Mouse (Mus musculus) hindbrain, embryonic 16.5 days (tissue): Measurements from ENCODE around the gene Atp4b. TPM values are rescaled to one million over a fixed set of nuclear protein-coding genes. Genes with fewer than 3 reads are reported as not detected.

Experiments
- ATAC-seq: fragments of 200-750 bp; cut with Nextera tagmentation; 2 replicates; pipeline ENCODE4 v1.8.0; 2017; ENCODE audit warnings: moderate TSS enrichment, moderate library complexity
- H3K27ac ChIP-seq: fragments of 300-500 bp; sonication (generic); 2 replicates; pipeline ENCODE4 v1.5.1; 2014; ENCODE audit warnings: low read depth, mild to moderate bottlenecking, control low read depth, low read length, moderate library complexity
- H3K27me3 ChIP-seq: fragments of 300-500 bp; sonication (generic); replicated peaks from 2 replicates; pipeline ENCODE4 v1.6.1; 2014; ENCODE audit warnings: low read length; ENCODE audit not compliant: control insufficient read depth, insufficient read depth
- H3K36me3 ChIP-seq: fragments of 300-500 bp; sonication (generic); 2 replicates; pipeline ENCODE4 v1.6.1; 2014; ENCODE audit warnings: mild to moderate bottlenecking, low read length, moderate library complexity, mixed read lengths; ENCODE audit not compliant: control insufficient read depth, insufficient read depth
- H3K4me1 ChIP-seq: fragments of 300-500 bp; sonication (generic); 2 replicates; pipeline ENCODE4 v1.6.1; 2014; ENCODE audit warnings: low read depth, low read length; ENCODE audit not compliant: control insufficient read depth, insufficient read depth
- H3K4me2 ChIP-seq: fragments of 300-500 bp; sonication (generic); 2 replicates; pipeline ENCODE4 v1.6.1; 2014; ENCODE audit warnings: mild to moderate bottlenecking, low read length, control low read depth, moderate library complexity
- H3K4me3 ChIP-seq: fragments of 300-500 bp; sonication (generic); 2 replicates; pipeline ENCODE4 v1.5.1; 2014; ENCODE audit warnings: mild to moderate bottlenecking, low read length, control low read depth, moderate library complexity
- H3K9ac ChIP-seq: fragments of 300-500 bp; sonication (generic); 2 replicates; pipeline ENCODE4 v1.6.1; 2014; ENCODE audit warnings: low read depth, mild to moderate bottlenecking, control low read depth, low read length, moderate library complexity
- H3K9me3 ChIP-seq: fragments of 300-500 bp; sonication (generic); 2 replicates; pipeline ENCODE4 v1.6.1; 2014; ENCODE audit warnings: mild to moderate bottlenecking, low read length, moderate library complexity; ENCODE audit not compliant: control insufficient read depth
- WGBS: fragments of 180-500 bp; shearing (Covaris S2); extraction: QIAGEN DNeasy Blood & Tissue Kit; methylation state at CpG from one replicate; pipeline ENCODE4 v1.1.7; 2014; 5-methylcytosine and 5-hydroxymethylcytosine counted together
- polyA plus RNA-seq: library from polyadenylated mRNA; unstranded; fragments of >200 nt; fragmentation: Nextera tagmentation; extraction: Ambion mirVana; gene quantifications from 2 replicates; pipeline ENCODE4 v1.2.1, GENCODE M21; 2015

The Atp4b gene
- polyA plus RNA-seq, 1 experiment from 2014 or later: not detected

GRCm38 (mm10) chr8:13360213-13360612, 36.4 kb downstream of the Atp4b start:
- no peak for ATAC-seq
- no peak overlapping the region for H3K27ac ChIP-seq
- no peak overlapping the region for H3K4me3 ChIP-seq
- no peak overlapping the region for H3K9ac ChIP-seq
- no peak overlapping the region for H3K4me2 ChIP-seq
- peaks cover 53% of the 10 kb centered on the region for H3K36me3 ChIP-seq
- no peaks in the 10 kb centered on the region for H3K27me3 ChIP-seq
- no peaks in the 10 kb centered on the region for H3K9me3 ChIP-seq
- WGBS: 94% methylated on average over 7 of the region's 7 CpGs
- H3K4me1 ChIP-seq: no peaks in the 10 kb centered on the region

- H3K4me2 ChIP-seq: no peak overlapping the region
- peaks cover 53% of the 10 kb centered on the region for H3K36me3 ChIP-seq
- no peak overlapping the region for H3K4me3 ChIP-seq
- ATAC-seq: no peak
- 81% methylated on average over 10 of the region's 10 CpGs for WGBS
- H3K4me1 ChIP-seq: no peaks in the 10 kb centered on the region
- no peaks in the 10 kb centered on the region for H3K27me3 ChIP-seq
- H3K9ac ChIP-seq: no peak overlapping the region
- no peaks in the 10 kb centered on the region for H3K9me3 ChIP-seq
- no peak overlapping the region for H3K27ac ChIP-seq
These were observed 39.9 kb downstream of the Atp4b start for GRCm38 (mm10) chr8:13356681-13357080.

GRCm38 (mm10) chr8:13356221-13356620, 40.4 kb downstream of the Atp4b start:
- WGBS: 92% methylated on average over 6 of the region's 6 CpGs
- no peak overlapping the region for H3K4me3 ChIP-seq
- no peak overlapping the region for H3K27ac ChIP-seq
- no peaks in the 10 kb centered on the region for H3K9me3 ChIP-seq
- no peaks in the 10 kb centered on the region for H3K27me3 ChIP-seq
- H3K9ac ChIP-seq: no peak overlapping the region
- H3K4me2 ChIP-seq: no peak overlapping the region
- no peaks in the 10 kb centered on the region for H3K4me1 ChIP-seq
- no peak for ATAC-seq
- H3K36me3 ChIP-seq: peaks cover 50% of the 10 kb centered on the region

- Histone ChIP-seq H3K4me3 (no peak overlapping the region), H3K9me3 (no peaks in the 10 kb centered on the region), H3K9ac (no peak overlapping the region), H3K27ac (no peak overlapping the region), H3K36me3 (peaks cover 41% of the 10 kb centered on the region), H3K4me1 (no peaks in the 10 kb centered on the region), H3K4me2 (no peak overlapping the region), H3K27me3 (no peaks in the 10 kb centered on the region)
- WGBS: 87% methylated on average over 4 of the region's 4 CpGs
- no peak for ATAC-seq
These were observed 42.7 kb downstream of the Atp4b start for GRCm38 (mm10) chr8:13353883-13354282.

GRCm38 (mm10) chr8:13353155-13353833, 43.3 kb downstream of the Atp4b start:
- no peaks in the 10 kb centered on the region for H3K4me1 ChIP-seq
- H3K9me3 ChIP-seq: no peaks in the 10 kb centered on the region
- H3K4me2 ChIP-seq: no peak overlapping the region
- H3K36me3 ChIP-seq: peaks cover 36% of the 10 kb centered on the region
- no peak for ATAC-seq
- no peaks in the 10 kb centered on the region for H3K27me3 ChIP-seq
- no peak overlapping the region for H3K4me3 ChIP-seq
- H3K9ac ChIP-seq: no peak overlapping the region
- no peak overlapping the region for H3K27ac ChIP-seq
- 85% methylated on average over 9 of the region's 9 CpGs for WGBS

GRCm38 (mm10) chr8:13352601-13353000, 44.0 kb downstream of the Atp4b start:
- H3K36me3 ChIP-seq: peaks cover 32% of the 10 kb centered on the region
- H3K9me3 ChIP-seq: no peaks in the 10 kb centered on the region
- no peak overlapping the region for H3K4me3 ChIP-seq
- H3K27me3 ChIP-seq: no peaks in the 10 kb centered on the region
- ATAC-seq: no peak
- WGBS: 88% methylated on average over 8 of the region's 8 CpGs
- no peak overlapping the region for H3K4me2 ChIP-seq
- no peaks in the 10 kb centered on the region for H3K4me1 ChIP-seq
- no peak overlapping the region for H3K27ac ChIP-seq
- no peak overlapping the region for H3K9ac ChIP-seq

- Histone ChIP-seq H3K9me3 (no peaks in the 10 kb centered on the region), H3K27ac (no peak overlapping the region), H3K4me3 (no peak overlapping the region), H3K9ac (no peak overlapping the region), H3K36me3 (peaks cover 34% of the 10 kb centered on the region), H3K4me1 (no peaks in the 10 kb centered on the region), H3K27me3 (no peaks in the 10 kb centered on the region), H3K4me2 (no peak overlapping the region)
- 88% methylated on average over 5 of the region's 5 CpGs for WGBS
- ATAC-seq: no peak
These were observed 45.0 kb downstream of the Atp4b start for GRCm38 (mm10) chr8:13351593-13351992.

GRCm38 (mm10) chr8:13350052-13350451, 46.6 kb downstream of the Atp4b start:
- WGBS: 94% methylated on average over 7 of the region's 7 CpGs
- no peak for ATAC-seq
- Histone ChIP-seq H3K9ac (no peak overlapping the region), H3K4me1 (no peaks in the 10 kb centered on the region), H3K9me3 (no peaks in the 10 kb centered on the region), H3K27me3 (no peaks in the 10 kb centered on the region), H3K27ac (no peak overlapping the region), H3K4me2 (no peak overlapping the region), H3K36me3 (peaks cover 22% of the 10 kb centered on the region), H3K4me3 (no peak overlapping the region)

GRCm38 (mm10) chr8:13343134-13343533, 53.5 kb downstream of the Atp4b start:
- Histone ChIP-seq H3K4me3 (no peak overlapping the region), H3K9ac (no peak overlapping the region), H3K27me3 (no peaks in the 10 kb centered on the region), H3K27ac (no peak overlapping the region), H3K4me2 (no peak overlapping the region), H3K9me3 (no peaks in the 10 kb centered on the region), H3K4me1 (peaks cover 14% of the 10 kb centered on the region), H3K36me3 (peaks cover 20% of the 10 kb centered on the region)
- no peak for ATAC-seq
- 96% methylated on average over 4 of the region's 4 CpGs for WGBS
